Mouse (Mus musculus) heart, postnatal 0 days (tissue): Measurements from ENCODE around the gene Hnrnpa1. TPM values are rescaled to one million over a fixed set of nuclear protein-coding genes. Genes with fewer than 3 reads are reported as not detected.
A peak's percentile ranks its signal among the peaks of the same experiment; 100 is the strongest.
"Not testable (repeated sequence)": the region's sequence is repeated elsewhere in the genome, so short reads cannot be mapped to it uniquely, and the experiment has no call there.

Source experiments
- ATAC-seq: fragments of 200-750 bp; cut with Nextera tagmentation; 2 replicates; pipeline ENCODE4 v1.8.0; 2017; ENCODE audit warnings: low read depth, moderate number of reproducible peaks, moderate library complexity; ENCODE audit not compliant: insufficient read depth
- DNase-seq: peaks from one replicate; pipeline ENCODE4 v3.0.0-alpha.2; 2016; ENCODE audit warnings: low spot score
- H3K27ac ChIP-seq: fragments of 300-500 bp; sonication (generic); 2 replicates; pipeline ENCODE4 v1.5.1; 2014; ENCODE audit warnings: low read depth, mild to moderate bottlenecking
- H3K27me3 ChIP-seq: fragments of 300-500 bp; sonication (generic); 2 replicates; pipeline ENCODE4 v1.6.1; 2014; ENCODE audit warnings: low read length, mixed read lengths; ENCODE audit not compliant: control insufficient read depth, insufficient read depth
- H3K36me3 ChIP-seq: fragments of 300-500 bp; sonication (generic); replicated peaks from 2 replicates; pipeline ENCODE4 v1.6.1; 2014; ENCODE audit warnings: low read length, mixed read lengths; ENCODE audit not compliant: control insufficient read depth, insufficient read depth
- H3K4me1 ChIP-seq: fragments of 300-500 bp; sonication (generic); 2 replicates; pipeline ENCODE4 v1.6.1; 2014; ENCODE audit warnings: antibody characterized with exemption; ENCODE audit not compliant: control insufficient read depth, insufficient read depth
- H3K4me2 ChIP-seq: fragments of 300-500 bp; sonication (generic); 2 replicates; pipeline ENCODE4 v1.6.1; 2014; ENCODE audit warnings: low read depth, mild to moderate bottlenecking, low read length, moderate library complexity
- H3K4me3 ChIP-seq: fragments of 300-500 bp; sonication (generic); 2 replicates; pipeline ENCODE4 v1.5.1; 2014; ENCODE audit warnings: low read depth, low read length
- H3K9ac ChIP-seq: fragments of 300-500 bp; sonication (generic); replicated peaks from 2 replicates; pipeline ENCODE4 v1.6.1; 2014; ENCODE audit warnings: low read depth, low read length, mixed read lengths
- H3K9me3 ChIP-seq: fragments of 300-500 bp; sonication (generic); replicated peaks from 2 replicates; pipeline ENCODE4 v1.6.1; 2016; ENCODE audit warnings: low read length; ENCODE audit not compliant: control insufficient read depth
- CTCF ChIP-seq: IDR thresholded peaks from 2 replicates; pipeline ENCODE4 v1.5.1; 2016; ENCODE audit warnings: antibody characterized with exemption, control low read depth, low read depth
- EP300 ChIP-seq: IDR thresholded peaks from 2 replicates; pipeline ENCODE4 v1.6.1; 2016; ENCODE audit warnings: antibody characterized with exemption, low read depth
- WGBS: fragments of 180-500 bp; shearing (Covaris S2); extraction: QIAGEN DNeasy Blood & Tissue Kit; methylation state at CpG from one replicate; pipeline ENCODE4 v1.1.7; 2014; 5-methylcytosine and 5-hydroxymethylcytosine counted together
- polyA plus RNA-seq: library from polyadenylated mRNA; unstranded; fragments of >200 nt; fragmentation: Nextera tagmentation; extraction: Ambion mirVana; gene quantifications from 2 replicates; pipeline ENCODE4 v1.2.1, GENCODE M21; 2015
- total RNA-seq: library from RNA; depleted of rRNA; stranded (reverse); fragments of >200 nt; gene quantifications from 2 replicates; pipeline ENCODE4 v1.2.3, GENCODE M21; 2014; ENCODE audit warnings: low replicate concordance

Gene Hnrnpa1
- total and polyA plus RNA-seq, 2 experiments from 2014 or later, result 37.0 to 284 TPM

GRCm38 (mm10) chr15:103242885-103243284 lies 2.7 kb downstream of the Hnrnpa1 start:
- H3K9ac ChIP-seq, result 0 out of 2 replicates have a peak overlapping the region, but pooled peaks have one; percentile 15
- peak overlapping the region; percentile 62 for H3K4me2 ChIP-seq
- peaks cover 59% of the 10 kb centered on the region for H3K36me3 ChIP-seq
- ATAC-seq (no peak), DNase-seq (no peak)
- peaks cover 21% of the 10 kb centered on the region for H3K4me1 ChIP-seq
- no peaks in the 10 kb centered on the region for H3K27me3 ChIP-seq
- no peaks in the 10 kb centered on the region for H3K9me3 ChIP-seq
- H3K4me3 ChIP-seq, result peak overlapping the region; percentile 18
- no peak for TF ChIP-seq EP300
- no peak for TF ChIP-seq CTCF
- no peak overlapping the region for H3K27ac ChIP-seq
- 57% methylated on average over 8 of the region's 8 CpGs for WGBS

GRCm38 (mm10) chr15:103245616-103246015 lies 5.4 kb downstream of the Hnrnpa1 start:
- Histone ChIP-seq H3K36me3 (peaks cover 71% of the 10 kb centered on the region), H3K9ac (no peak overlapping the region), H3K4me3 (no peak overlapping the region), H3K4me2 (no peak overlapping the region), H3K27ac (no peak overlapping the region), H3K9me3 (no peaks in the 10 kb centered on the region), H3K4me1 (peaks cover 21% of the 10 kb centered on the region), H3K27me3 (no peaks in the 10 kb centered on the region)
- DNase-seq (no peak), ATAC-seq (no peak)
- 27% methylated on average over 6 of the region's 6 CpGs for WGBS
- no peak for TF ChIP-seq EP300

GRCm38 (mm10) chr15:103247078-103247781 lies 7.0 kb downstream of the Hnrnpa1 start:
- Histone ChIP-seq H3K4me1 (peaks cover 14% of the 10 kb centered on the region), H3K9me3 (no peaks in the 10 kb centered on the region), H3K4me3 (no peak overlapping the region), H3K36me3 (peaks cover 62% of the 10 kb centered on the region), H3K9ac (no peak overlapping the region), H3K4me2 (no peak overlapping the region), H3K27ac (no peak overlapping the region), H3K27me3 (no peaks in the 10 kb centered on the region)
- no peak for DNase-seq
- no peak for ATAC-seq
- no peak for TF ChIP-seq CTCF
- no peak for TF ChIP-seq EP300
- 83% methylated on average over 9 of the region's 9 CpGs for WGBS

- H3K9ac ChIP-seq, result no peak overlapping the region
- H3K4me2 ChIP-seq, result no peak overlapping the region
- TF ChIP-seq CTCF, result no peak
- TF ChIP-seq EP300, result no peak
- H3K36me3 ChIP-seq, result peaks cover 55% of the 10 kb centered on the region
- peaks cover 7% of the 10 kb centered on the region for H3K4me1 ChIP-seq
- ATAC-seq, result no peak
- H3K4me3 ChIP-seq, result no peak overlapping the region
- no peaks in the 10 kb centered on the region for H3K9me3 ChIP-seq
- no peaks in the 10 kb centered on the region for H3K27me3 ChIP-seq
- no peak for DNase-seq
- H3K27ac ChIP-seq, result no peak overlapping the region
Measured at GRCm38 (mm10) chr15:103247782-103248400, 7.7 kb downstream of the Hnrnpa1 start.

- H3K9me3 ChIP-seq, result no peaks in the 10 kb centered on the region
- H3K36me3 ChIP-seq, result peaks cover 48% of the 10 kb centered on the region
- no peak overlapping the region for H3K4me3 ChIP-seq
- no peak overlapping the region for H3K9ac ChIP-seq
- H3K4me1 ChIP-seq, result no peaks in the 10 kb centered on the region; the same call in 1 of the 2 replicates
- no peaks in the 10 kb centered on the region for H3K27me3 ChIP-seq
- 72% methylated on average over 28 of the region's 28 CpGs for WGBS
- no peak overlapping the region for H3K27ac ChIP-seq
- TF ChIP-seq CTCF (no peak), EP300 (no peak)
- no peak overlapping the region for H3K4me2 ChIP-seq
- ATAC-seq, result no peak
- DNase-seq, result no peak
Measured at GRCm38 (mm10) chr15:103248401-103249313, 8.4 kb downstream of the Hnrnpa1 start.

GRCm38 (mm10) chr15:103249511-103249910 lies 9.3 kb downstream of the Hnrnpa1 start:
- not testable (repeated sequence) for H3K9me3 ChIP-seq, H3K9ac ChIP-seq, H3K27ac ChIP-seq, H3K4me2 ChIP-seq, H3K27me3 ChIP-seq, H3K4me1 ChIP-seq, ATAC-seq, DNase-seq, H3K4me3 ChIP-seq
- WGBS, result 86% methylated on average over 6 of the region's 6 CpGs
- H3K36me3 ChIP-seq, result peaks cover 43% of the 10 kb centered on the region
